Mouse (Mus musculus): Measurements from ENCODE around the gene Yif1a. TPM values are rescaled to one million over a fixed set of nuclear protein-coding genes. Genes with fewer than 3 reads are reported as not detected.

Yif1a gene
- polyA plus RNA-seq, 1 experiment from 2014 or later, result 75.6 TPM

- Histone ChIP-seq H3K9me3 (ENCODE audit: control insufficient read depth, low read length) (no peaks in the 10 kb centered on the region), H3K4me3 (ENCODE audit: low read depth, low read length) (peak overlapping the region; percentile 90), H3K27me3 (ENCODE audit: control insufficient read depth, insufficient read depth, low read length) (peaks cover 22% of the 10 kb centered on the region), H3K27ac (ENCODE audit: low read depth, low read length) (no peak overlapping the region), H3K9ac (ENCODE audit: low read depth, low read length) (no peak overlapping the region), H3K4me2 (replicated peaks; ENCODE audit: low read depth, low read length) (peak overlapping the region; percentile 66), H3K4me1 (replicated peaks; ENCODE audit: control insufficient read depth, insufficient read depth, low read length) (peaks cover 10% of the 10 kb centered on the region), H3K36me3 (ENCODE audit: control insufficient read depth, insufficient read depth, low read length) (no peaks in the 10 kb centered on the region)
- 87% methylated on average over 4 of the region's 4 CpGs for WGBS
- no peak for ATAC-seq (ENCODE audit: low FRiP score)
- no peak for DNase-seq (ENCODE audit: low spot score)
These were observed 986 bp downstream of the Yif1a start for GRCm38 (mm10) chr19:5089324-5089723.

- no peaks in the 10 kb centered on the region for H3K9me3 ChIP-seq (ENCODE audit: control insufficient read depth, low read length)
- H3K4me3 ChIP-seq (ENCODE audit: low read depth, low read length), result no peak overlapping the region
- 96% methylated on average over 8 of the region's 10 CpGs for WGBS
- peaks cover 26% of the 10 kb centered on the region for H3K4me1 ChIP-seq (replicated peaks; ENCODE audit: control insufficient read depth, insufficient read depth, low read length)
- H3K27ac ChIP-seq (ENCODE audit: low read depth, low read length), result no peak overlapping the region
- no peak overlapping the region for H3K9ac ChIP-seq (ENCODE audit: low read depth, low read length)
- H3K4me2 ChIP-seq (replicated peaks; ENCODE audit: low read depth, low read length), result no peak overlapping the region
- H3K27me3 ChIP-seq (ENCODE audit: control insufficient read depth, insufficient read depth, low read length), result no peaks in the 10 kb centered on the region
- ATAC-seq (ENCODE audit: low FRiP score) (no peak), DNase-seq (ENCODE audit: low spot score) (no peak)
- no peaks in the 10 kb centered on the region for H3K36me3 ChIP-seq (ENCODE audit: control insufficient read depth, insufficient read depth, low read length)
These were observed 3.7 kb downstream of the Yif1a start for GRCm38 (mm10) chr19:5092083-5092482.

GRCm38 (mm10) chr19:5093481-5094242 lies 5.3 kb downstream of the Yif1a start:
- no peak for DNase-seq (ENCODE audit: low spot score)
- Histone ChIP-seq H3K9me3 (ENCODE audit: control insufficient read depth, low read length) (no peaks in the 10 kb centered on the region), H3K4me3 (ENCODE audit: low read depth, low read length) (no peak overlapping the region), H3K4me2 (replicated peaks; ENCODE audit: low read depth, low read length) (no peak overlapping the region), H3K4me1 (replicated peaks; ENCODE audit: control insufficient read depth, insufficient read depth, low read length) (peaks cover 24% of the 10 kb centered on the region), H3K27ac (ENCODE audit: low read depth, low read length) (no peak overlapping the region), H3K9ac (ENCODE audit: low read depth, low read length) (no peak overlapping the region), H3K27me3 (ENCODE audit: control insufficient read depth, insufficient read depth, low read length) (no peaks in the 10 kb centered on the region), H3K36me3 (ENCODE audit: control insufficient read depth, insufficient read depth, low read length) (no peaks in the 10 kb centered on the region)
- WGBS, result 78% methylated on average over 12 of the region's 12 CpGs
- ATAC-seq (ENCODE audit: low FRiP score), result no peak

- H3K27me3 ChIP-seq (ENCODE audit: control insufficient read depth, insufficient read depth, low read length), result no peaks in the 10 kb centered on the region
- H3K9ac ChIP-seq (ENCODE audit: low read depth, low read length), result peak overlapping the region; percentile 1; the same call in 1 of the 2 replicates
- ATAC-seq (ENCODE audit: low FRiP score) (peak; percentile 59), DNase-seq (ENCODE audit: low spot score) (peak; percentile 100)
- H3K4me2 ChIP-seq (replicated peaks; ENCODE audit: low read depth, low read length), result peak overlapping the region; percentile 94
- H3K4me3 ChIP-seq (ENCODE audit: low read depth, low read length), result peak overlapping the region; percentile 20
- peaks cover 24% of the 10 kb centered on the region for H3K4me1 ChIP-seq (replicated peaks; ENCODE audit: control insufficient read depth, insufficient read depth, low read length)
- under 1% methylated on average over 21 of the region's 21 CpGs for WGBS
- no peaks in the 10 kb centered on the region for H3K36me3 ChIP-seq (ENCODE audit: control insufficient read depth, insufficient read depth, low read length)
- H3K9me3 ChIP-seq (ENCODE audit: control insufficient read depth, low read length), result no peaks in the 10 kb centered on the region
- peak overlapping the region; percentile 70 for H3K27ac ChIP-seq (ENCODE audit: low read depth, low read length)
These were observed 5.9 kb downstream of the Yif1a start for GRCm38 (mm10) chr19:5094243-5094632.

- Histone ChIP-seq H3K9me3 (ENCODE audit: control insufficient read depth, low read length) (no peaks in the 10 kb centered on the region), H3K4me3 (ENCODE audit: low read depth, low read length) (peak overlapping the region; percentile 20), H3K27ac (ENCODE audit: low read depth, low read length) (peak overlapping the region; percentile 70), H3K27me3 (ENCODE audit: control insufficient read depth, insufficient read depth, low read length) (no peaks in the 10 kb centered on the region), H3K4me1 (replicated peaks; ENCODE audit: control insufficient read depth, insufficient read depth, low read length) (peaks cover 24% of the 10 kb centered on the region), H3K36me3 (ENCODE audit: control insufficient read depth, insufficient read depth, low read length) (no peaks in the 10 kb centered on the region), H3K4me2 (replicated peaks; ENCODE audit: low read depth, low read length) (peak overlapping the region; percentile 94), H3K9ac (ENCODE audit: low read depth, low read length) (peak overlapping the region; percentile 1; the same call in 1 of the 2 replicates)
- WGBS, result 38% methylated on average over 11 of the region's 11 CpGs
- ATAC-seq (ENCODE audit: low FRiP score) (no peak; the same call in 1 of the 2 replicates), DNase-seq (ENCODE audit: low spot score) (no peak)
These were observed 6.5 kb downstream of the Yif1a start for GRCm38 (mm10) chr19:5094746-5095417.

- H3K27ac ChIP-seq (ENCODE audit: low read depth, low read length), result 0 out of 2 replicates have a peak overlapping the region, but pooled peaks have one; percentile 75
- peaks cover 4% of the 10 kb centered on the region; the same call in 1 of the 2 replicates for H3K36me3 ChIP-seq (ENCODE audit: control insufficient read depth, insufficient read depth, low read length)
- H3K4me1 ChIP-seq (replicated peaks; ENCODE audit: control insufficient read depth, insufficient read depth, low read length), result peaks cover 24% of the 10 kb centered on the region
- ATAC-seq (ENCODE audit: low FRiP score), result no peak
- H3K4me3 ChIP-seq (ENCODE audit: low read depth, low read length), result peak overlapping the region; percentile 69
- DNase-seq (ENCODE audit: low spot score), result peak; percentile 44
- no peaks in the 10 kb centered on the region for H3K27me3 ChIP-seq (ENCODE audit: control insufficient read depth, insufficient read depth, low read length)
- 7% methylated on average over 9 of the region's 9 CpGs for WGBS
- H3K4me2 ChIP-seq (replicated peaks; ENCODE audit: low read depth, low read length), result peak overlapping the region; percentile 94
- H3K9ac ChIP-seq (ENCODE audit: low read depth, low read length), result peak overlapping the region; percentile 86
- no peaks in the 10 kb centered on the region for H3K9me3 ChIP-seq (ENCODE audit: control insufficient read depth, low read length)
These were observed 7.6 kb downstream of the Yif1a start for GRCm38 (mm10) chr19:5095887-5096474.

- Histone ChIP-seq H3K27ac (ENCODE audit: low read depth, low read length) (peak overlapping the region; percentile 75), H3K9ac (ENCODE audit: low read depth, low read length) (peak overlapping the region; percentile 86), H3K4me3 (ENCODE audit: low read depth, low read length) (peak overlapping the region; percentile 69), H3K36me3 (ENCODE audit: control insufficient read depth, insufficient read depth, low read length) (peaks cover 4% of the 10 kb centered on the region; the same call in 1 of the 2 replicates), H3K4me2 (replicated peaks; ENCODE audit: low read depth, low read length) (peak overlapping the region; percentile 94), H3K27me3 (ENCODE audit: control insufficient read depth, insufficient read depth, low read length) (no peaks in the 10 kb centered on the region), H3K9me3 (ENCODE audit: control insufficient read depth, low read length) (no peaks in the 10 kb centered on the region), H3K4me1 (replicated peaks; ENCODE audit: control insufficient read depth, insufficient read depth, low read length) (peaks cover 24% of the 10 kb centered on the region)
- peak; percentile 33 for ATAC-seq (ENCODE audit: low FRiP score)
- 4% methylated on average over 24 of the region's 31 CpGs for WGBS
- DNase-seq (ENCODE audit: low spot score), result peak; percentile 61
These were observed 9.4 kb downstream of the Yif1a start for GRCm38 (mm10) chr19:5097521-5098362.
